Mouse (Mus musculus) heart, postnatal 36 days (tissue): ENCODE data around the gene Lurap1l. TPM values are rescaled to one million over a fixed set of nuclear protein-coding genes. Genes with fewer than 3 reads are reported as not detected.

Source experiments
- DNase-seq, 2 experiments: peaks; one replicate each; pipeline ENCODE4 v3.0.0; 2021 to 2022
- intact Hi-C: fragments of 180-260 bp; cut with DNase I; formaldehyde crosslinking; loops from one replicate; pipeline ENCODE4 v1.15.1; 2025
- total RNA-seq, 2 experiments: library from RNA; stranded (reverse); gene quantifications; 2 replicates each; pipeline ENCODE4 v1.2.3; 2021

Lurap1l gene
- total RNA-seq = 1 to 10 TPM; 1.8 to 1.9 TPM

GRCm38 (mm10) chr4:80910481-80910870 lies at the start of gene Lurap1l:
Gene Lurap1l (plus strand): TSS chr4:80910646.
- intact Hi-C loops = loop anchor here (5.0 kb wide), 2 partner anchors 42 to 267 kb away; no protein-coding TSS in a partner anchor
- peak; percentile 24 to 33 for DNase-seq

- intact Hi-C loops = no loop called here
Measured at GRCm38 (mm10) chr4:80862962-80863361, 47.5 kb upstream of the Lurap1l start.

GRCm38 (mm10) chr4:80863906-80864305 lies 46.5 kb upstream of the Lurap1l start:
- no peak for DNase-seq
- intact Hi-C loops = no loop called here

More at GRCm38 (mm10) chr4:80862962-80863361, 47.5 kb upstream of the Lurap1l start:
- no peak for DNase-seq

- intact Hi-C loops = no loop called here
- no peak for DNase-seq
Measured at GRCm38 (mm10) chr4:80864511-80864922, 45.9 kb upstream of the Lurap1l start.

GRCm38 (mm10) chr4:80866065-80866464 lies 44.4 kb upstream of the Lurap1l start:
- intact Hi-C loops = no loop called here
- no peak for DNase-seq

GRCm38 (mm10) chr4:80869598-80869997 lies 40.8 kb upstream of the Lurap1l start:
- intact Hi-C loops = no loop called here
- no peak for DNase-seq

GRCm38 (mm10) chr4:80872847-80873644 lies 37.4 kb upstream of the Lurap1l start:
- intact Hi-C loops = loop anchor here (2.0 to 5.0 kb wide), 3 partner anchors 79 to 379 kb away; no protein-coding TSS in a partner anchor
- DNase-seq = no peak

GRCm38 (mm10) chr4:80874121-80874859 lies 36.2 kb upstream of the Lurap1l start:
- no peak for DNase-seq
- intact Hi-C loops = loop anchor here (1.0 to 5.0 kb wide), 3 partner anchors 78 to 378 kb away; no protein-coding TSS in a partner anchor

GRCm38 (mm10) chr4:80875055-80875454 lies 35.4 kb upstream of the Lurap1l start:
- intact Hi-C loops = no loop called here
- DNase-seq = no peak

- intact Hi-C loops = no loop called here
- DNase-seq = no peak
Measured at GRCm38 (mm10) chr4:80881996-80882599, 28.3 kb upstream of the Lurap1l start.

- intact Hi-C loops = no loop called here
- DNase-seq = no peak
Measured at GRCm38 (mm10) chr4:80886631-80887030, 23.8 kb upstream of the Lurap1l start.

GRCm38 (mm10) chr4:80891004-80891403 lies 19.4 kb upstream of the Lurap1l start:
- no peak for DNase-seq
- intact Hi-C loops = no loop called here

GRCm38 (mm10) chr4:80895278-80895894 lies 15.1 kb upstream of the Lurap1l start:
- no peak for DNase-seq
- intact Hi-C loops = no loop called here

- DNase-seq = no peak
- intact Hi-C loops = no loop called here
Measured at GRCm38 (mm10) chr4:80906726-80907125, 3.7 kb upstream of the Lurap1l start.

GRCm38 (mm10) chr4:80907973-80908372 lies 2.5 kb upstream of the Lurap1l start:
- intact Hi-C loops = no loop called here
- no peak for DNase-seq

- intact Hi-C loops = no loop called here
- DNase-seq = no peak
Measured at GRCm38 (mm10) chr4:80908902-80909301, 1.5 kb upstream of the Lurap1l start.

- intact Hi-C loops = loop anchor here (5.0 kb wide), 2 partner anchors 41 to 266 kb away; no protein-coding TSS in a partner anchor
- peak; percentile 33 to 52 for DNase-seq
Measured at GRCm38 (mm10) chr4:80910871-80911701, 640 bp downstream of the Lurap1l start.

- intact Hi-C loops = loop anchor here (5.0 kb wide), 2 partner anchors 40 to 265 kb away; no protein-coding TSS in a partner anchor
- peak; percentile 72 to 76 for DNase-seq
Measured at GRCm38 (mm10) chr4:80911706-80912540, 1.5 kb downstream of the Lurap1l start.

- intact Hi-C loops = no loop called here
- DNase-seq = no peak
Measured at GRCm38 (mm10) chr4:80915211-80915610, 4.8 kb downstream of the Lurap1l start.
